Mouse (Mus musculus): Measurements from ENCODE around the gene Osbpl10.

DNA sequence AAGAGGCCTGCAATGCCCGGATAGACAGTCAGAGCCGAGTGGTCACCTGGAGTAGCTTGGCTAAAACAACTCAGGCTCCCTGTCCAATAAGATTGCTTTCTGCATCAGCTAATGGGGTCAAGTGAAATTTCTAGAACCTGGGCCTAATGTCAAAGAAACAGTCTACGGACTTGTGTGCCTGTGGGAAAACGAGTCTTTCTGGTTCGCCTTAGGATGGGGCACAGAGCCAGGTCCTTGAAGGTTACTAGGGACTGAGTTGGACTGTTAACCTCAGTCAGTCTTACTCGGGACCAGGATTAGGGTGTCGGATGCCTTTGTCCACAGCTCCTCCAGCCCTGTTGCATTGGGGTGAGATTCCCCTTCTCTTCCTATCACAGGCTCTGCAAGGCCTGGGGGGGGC is 218.7 kb downstream of the Osbpl10 start:
- TF ChIP-seq POLR2A (IDR thresholded peaks at IDR 0.05; ENCODE audit: low read depth, low read length) (no peak), CTCF (conservative IDR thresholded peaks at IDR 0.05; ENCODE audit: insufficient read depth, insufficient read length, low read depth, low read length) (no peak)
